Mouse (Mus musculus) stomach, embryonic 15.5 days (tissue): ENCODE data around the gene Thbs4. TPM values are rescaled to one million over a fixed set of nuclear protein-coding genes. Genes with fewer than 3 reads are reported as not detected.
A peak's percentile ranks its signal among the peaks of the same experiment; 100 is the strongest.
"Not testable (repeated sequence)": the region's sequence is repeated elsewhere in the genome, so short reads cannot be mapped to it uniquely, and the experiment has no call there.

Experiments used
- ATAC-seq: fragments of 200-750 bp; cut with Nextera tagmentation; 2 replicates; pipeline ENCODE4 v1.8.0; 2017; ENCODE audit warnings: low read depth, moderate number of reproducible peaks, moderate TSS enrichment; ENCODE audit not compliant: insufficient read depth, low FRiP score
- H3K27ac ChIP-seq: fragments of 300-500 bp; sonication (generic); 2 replicates; pipeline ENCODE4 v1.5.1; 2015; ENCODE audit warnings: mild to moderate bottlenecking, inconsistent platforms
- H3K27me3 ChIP-seq: fragments of 300-500 bp; sonication (generic); replicated peaks from 2 replicates; pipeline ENCODE4 v1.6.1; 2015; ENCODE audit warnings: inconsistent platforms
- H3K36me3 ChIP-seq: fragments of 300-500 bp; sonication (generic); 2 replicates; pipeline ENCODE4 v1.6.1; 2015; ENCODE audit warnings: inconsistent platforms
- H3K4me1 ChIP-seq: fragments of 300-500 bp; sonication (generic); 2 replicates; pipeline ENCODE4 v1.6.1; 2015; ENCODE audit warnings: inconsistent platforms
- H3K4me2 ChIP-seq: fragments of 300-500 bp; sonication (generic); 2 replicates; pipeline ENCODE4 v1.6.1; 2015; ENCODE audit warnings: mild to moderate bottlenecking, inconsistent platforms
- H3K4me3 ChIP-seq: fragments of 300-500 bp; sonication (generic); replicated peaks from 2 replicates; pipeline ENCODE4 v1.5.1; 2015; ENCODE audit warnings: inconsistent platforms
- H3K9ac ChIP-seq: fragments of 300-500 bp; sonication (generic); 2 replicates; pipeline ENCODE4 v1.6.1; 2015; ENCODE audit warnings: inconsistent platforms
- H3K9me3 ChIP-seq: fragments of 300-500 bp; sonication (generic); 2 replicates; pipeline ENCODE4 v1.6.1; 2016; ENCODE audit warnings: inconsistent platforms
- WGBS: fragments of 180-500 bp; shearing (Covaris S2); methylation state at CpG from one replicate; pipeline ENCODE4 v1.1.7; 2015; 5-methylcytosine and 5-hydroxymethylcytosine counted together
- polyA plus RNA-seq: library from polyadenylated mRNA; unstranded; fragments of >200 nt; fragmentation: Nextera tagmentation; extraction: Ambion mirVana; gene quantifications from 2 replicates; pipeline ENCODE4 v1.2.1, GENCODE M21; 2015

The Thbs4 gene
- 7.5 and 9.8 TPM in 2 replicates for polyA plus RNA-seq

DNA sequence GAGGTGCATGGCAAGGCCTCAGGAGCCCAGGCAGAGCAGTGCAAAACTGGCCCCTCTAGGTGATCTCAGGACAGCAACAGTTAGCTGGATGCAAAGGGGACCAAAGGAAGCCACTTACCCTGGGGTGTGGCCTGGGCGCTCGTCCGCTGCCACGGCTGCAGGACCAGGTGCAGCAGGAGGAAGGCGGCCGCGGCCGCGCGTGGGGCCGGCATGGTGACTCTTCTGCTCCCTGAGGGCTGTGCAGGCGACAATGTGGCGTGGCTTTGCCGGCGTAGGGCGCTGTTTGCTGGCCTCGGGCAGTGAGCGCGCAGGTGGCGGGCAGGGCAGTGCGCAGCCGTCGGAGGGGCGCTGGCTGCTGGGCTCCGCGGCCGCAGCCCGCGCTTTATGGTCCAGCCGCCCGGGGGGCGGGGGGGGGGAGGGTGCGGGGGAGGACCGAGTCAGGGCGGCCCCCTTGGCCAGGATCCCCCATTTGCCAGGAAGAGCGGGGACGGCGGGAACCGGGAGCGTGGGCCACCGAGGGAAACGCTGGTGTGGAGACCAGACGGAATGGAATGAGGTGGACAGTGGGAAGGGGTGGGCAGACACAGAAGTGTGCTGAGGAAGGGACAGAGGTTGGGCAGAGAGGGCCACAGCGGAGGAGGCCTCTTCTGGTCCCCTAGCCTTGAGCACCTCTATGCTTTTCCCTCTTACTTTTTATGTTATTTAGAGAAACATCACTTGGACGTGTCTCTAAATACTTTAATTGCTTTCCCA lies at the start of gene Thbs4:
Thbs4 (minus strand) TSS at position 357 of the 753 bp plus-strand sequence.
- WGBS: 6% methylated on average over 41 of the region's 45 CpGs

DNA sequence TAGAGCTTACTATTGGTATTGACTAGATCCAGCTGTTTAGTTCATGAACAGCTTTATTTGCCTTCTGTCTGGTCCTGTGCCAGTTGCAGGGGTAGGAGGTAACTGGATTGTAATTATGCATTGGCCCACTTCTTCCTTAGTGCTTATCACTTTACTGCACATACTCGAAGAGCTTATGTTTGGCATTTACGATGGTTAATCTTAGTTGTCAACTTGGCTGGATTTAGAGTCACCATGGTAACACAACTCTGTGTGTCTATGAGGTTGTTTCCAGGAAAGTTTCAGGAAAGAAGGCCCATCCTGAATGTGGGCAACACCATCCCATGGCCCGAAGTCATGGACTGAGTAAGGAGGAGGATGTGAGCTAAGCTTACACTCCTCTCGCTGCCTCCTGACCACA lies 38.5 kb upstream of the Thbs4 start:
- no peaks in the 10 kb centered on the region for H3K9me3 ChIP-seq
- no peaks in the 10 kb centered on the region for H3K27me3 ChIP-seq
- no peaks in the 10 kb centered on the region for H3K36me3 ChIP-seq
- ATAC-seq: no peak
- no peak overlapping the region for H3K4me2 ChIP-seq
- 0 out of 2 replicates have a peak, but pooled peaks cover 2% of the 10 kb centered on the region for H3K4me1 ChIP-seq
- H3K27ac ChIP-seq: no peak overlapping the region
- H3K9ac ChIP-seq: no peak overlapping the region
- H3K4me3 ChIP-seq: no peak overlapping the region
- 77% methylated on average over 4 of the region's 4 CpGs for WGBS

More for the DNA sequence above, at the start of gene Thbs4:
- Histone ChIP-seq H3K9ac (no peak within 1 kb of the TSS), H3K4me3 (peak within 1 kb of the TSS; percentile 39), H3K27ac (no peak within 1 kb of the TSS), H3K27me3 (peaks cover 19% of the 10 kb centered on the region), H3K36me3 (no peaks in the 10 kb centered on the region), H3K9me3 (no peaks in the 10 kb centered on the region), H3K4me1 (peaks cover 9% of the 10 kb centered on the region), H3K4me2 (peak within 1 kb of the TSS; percentile 78)
- no peak for ATAC-seq

DNA sequence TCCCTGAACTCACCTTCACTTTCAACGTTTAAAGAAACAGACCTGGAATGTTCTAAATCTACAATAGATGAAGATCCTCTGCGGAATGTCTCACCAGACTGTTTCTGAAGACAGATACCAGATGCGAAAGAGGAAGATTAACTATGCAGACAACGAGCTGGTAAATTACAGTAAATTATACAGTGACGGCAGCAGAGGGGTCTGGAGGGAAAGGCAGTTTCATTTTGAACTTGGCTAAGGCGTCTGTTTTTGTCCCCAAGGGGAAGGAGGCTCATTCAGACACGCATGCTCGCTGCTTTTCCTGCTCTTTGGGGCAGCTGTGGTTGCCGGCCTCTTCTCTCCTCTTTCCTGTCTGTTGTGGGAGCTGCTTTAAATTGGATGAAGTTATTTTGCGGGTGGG lies 34.2 kb upstream of the Thbs4 start:
- Histone ChIP-seq H3K27me3 (no peaks in the 10 kb centered on the region), H3K9ac (no peak overlapping the region), H3K9me3 (no peaks in the 10 kb centered on the region), H3K36me3 (no peaks in the 10 kb centered on the region), H3K4me1 (0 out of 2 replicates have a peak, but pooled peaks cover 2% of the 10 kb centered on the region), H3K27ac (no peak overlapping the region), H3K4me2 (peak overlapping the region; percentile 32; the same call in 1 of the 2 replicates), H3K4me3 (no peak overlapping the region)
- 43% methylated on average over 10 of the region's 10 CpGs for WGBS
- no peak for ATAC-seq

DNA sequence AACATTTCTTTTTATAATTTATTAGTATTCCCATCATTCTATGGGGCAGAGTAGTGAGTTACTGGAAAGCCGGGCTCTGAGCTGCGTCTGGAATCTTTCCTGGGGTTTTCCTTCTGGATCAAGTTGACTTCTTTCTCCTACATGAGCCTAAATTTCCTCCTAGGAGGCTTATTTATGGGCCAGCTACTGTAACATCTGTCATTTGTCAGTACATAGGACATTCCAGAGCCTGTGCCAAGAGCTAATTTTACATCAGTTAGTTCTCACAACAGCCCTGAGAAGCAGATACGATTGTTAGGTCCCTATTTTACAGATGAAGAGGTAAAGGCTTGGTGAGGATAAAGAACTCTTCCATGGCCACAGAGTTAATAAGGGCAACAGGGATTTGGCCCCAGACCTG lies 22.7 kb upstream of the Thbs4 start:
- ATAC-seq: no peak

DNA sequence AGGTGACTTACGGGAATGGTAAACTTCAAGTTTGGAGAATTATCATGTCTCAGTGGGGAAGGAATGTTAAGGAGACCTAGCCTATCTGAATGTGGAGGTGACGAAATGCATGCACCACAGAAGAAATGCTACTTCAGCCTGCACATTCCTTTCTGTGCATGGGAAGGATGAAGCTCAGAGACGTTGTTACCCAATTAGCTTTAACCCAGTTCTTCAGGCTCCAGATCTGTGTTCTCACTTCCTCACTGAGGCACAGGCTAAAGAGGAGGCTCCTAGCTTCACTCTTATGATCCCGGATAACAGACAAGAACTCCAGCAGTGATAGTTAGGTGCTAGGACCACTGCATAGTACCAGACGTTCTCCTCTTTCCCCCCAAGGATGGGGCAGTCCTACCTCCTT lies 21.7 kb upstream of the Thbs4 start:
- H3K27me3 ChIP-seq: no peaks in the 10 kb centered on the region

More for the DNA sequence above, 22.7 kb upstream of the Thbs4 start:
- no peak overlapping the region for H3K4me2 ChIP-seq
- 35% methylated on average over 3 of the region's 3 CpGs for WGBS
- H3K27me3 ChIP-seq: no peaks in the 10 kb centered on the region
- H3K9ac ChIP-seq: no peak overlapping the region
- no peak overlapping the region for H3K4me3 ChIP-seq
- no peaks in the 10 kb centered on the region for H3K9me3 ChIP-seq
- no peaks in the 10 kb centered on the region for H3K4me1 ChIP-seq
- no peaks in the 10 kb centered on the region for H3K36me3 ChIP-seq
- no peak overlapping the region for H3K27ac ChIP-seq

DNA sequence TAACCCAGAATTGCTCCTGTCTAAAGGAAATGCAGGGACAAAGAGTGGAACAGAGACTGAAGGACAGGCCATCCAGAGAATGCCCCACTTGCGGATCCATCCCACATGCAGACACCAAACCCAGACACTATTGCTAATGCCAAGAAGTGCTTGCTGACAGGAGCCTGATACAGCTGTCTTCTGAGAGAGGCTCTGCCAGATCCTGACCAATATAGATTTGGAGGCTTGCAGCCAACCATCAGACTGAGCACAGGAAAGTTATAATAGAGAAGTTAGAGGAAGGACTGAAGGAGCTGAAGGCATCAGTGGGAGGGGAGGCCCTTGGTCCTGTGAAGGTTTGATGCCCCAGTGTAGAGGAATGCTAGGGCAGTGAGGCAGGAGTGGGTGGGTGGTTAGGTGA lies 16.0 kb upstream of the Thbs4 start:
- not testable (repeated sequence) for H3K27me3 ChIP-seq

More for the DNA sequence above, 21.7 kb upstream of the Thbs4 start:
- 82% methylated on average over 5 of the region's 5 CpGs for WGBS
- Histone ChIP-seq H3K36me3 (no peaks in the 10 kb centered on the region), H3K9ac (no peak overlapping the region), H3K4me2 (no peak overlapping the region), H3K4me3 (no peak overlapping the region), H3K9me3 (no peaks in the 10 kb centered on the region), H3K27ac (no peak overlapping the region), H3K4me1 (no peaks in the 10 kb centered on the region)
- ATAC-seq: no peak

DNA sequence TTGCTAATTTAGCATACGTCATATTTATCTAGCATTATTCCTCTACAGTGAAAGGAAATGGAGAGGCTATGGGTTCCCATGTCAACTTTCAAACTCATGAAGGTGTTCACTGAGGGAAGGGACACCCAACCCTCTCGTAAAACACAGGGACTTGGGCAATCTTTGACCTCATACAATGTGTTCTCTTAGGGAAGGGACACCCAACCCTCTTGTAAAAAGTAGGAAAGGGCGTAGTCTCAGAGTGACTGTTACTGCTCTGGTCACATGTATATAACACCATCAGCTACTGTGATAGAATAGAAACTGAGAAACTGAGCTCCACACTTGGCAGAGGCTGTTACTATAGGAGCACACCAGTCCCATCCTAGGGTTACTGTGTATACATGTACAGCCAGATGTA lies 13.2 kb upstream of the Thbs4 start:
- Histone ChIP-seq H3K4me3 (no peak overlapping the region), H3K9ac (no peak overlapping the region), H3K4me1 (no peaks in the 10 kb centered on the region), H3K27ac (no peak overlapping the region), H3K27me3 (no peaks in the 10 kb centered on the region), H3K4me2 (no peak overlapping the region), H3K9me3 (no peaks in the 10 kb centered on the region), H3K36me3 (no peaks in the 10 kb centered on the region)
- ATAC-seq: no peak
- WGBS: 87% methylated on average over 3 of the region's 3 CpGs

More for the DNA sequence above, 16.0 kb upstream of the Thbs4 start:
- H3K27ac ChIP-seq, H3K36me3 ChIP-seq, ATAC-seq, H3K4me2 ChIP-seq, H3K4me1 ChIP-seq, H3K9ac ChIP-seq, H3K4me3 ChIP-seq, H3K9me3 ChIP-seq: not testable (repeated sequence)
- WGBS: 93% methylated on average over 1 of the region's 1 CpGs

DNA sequence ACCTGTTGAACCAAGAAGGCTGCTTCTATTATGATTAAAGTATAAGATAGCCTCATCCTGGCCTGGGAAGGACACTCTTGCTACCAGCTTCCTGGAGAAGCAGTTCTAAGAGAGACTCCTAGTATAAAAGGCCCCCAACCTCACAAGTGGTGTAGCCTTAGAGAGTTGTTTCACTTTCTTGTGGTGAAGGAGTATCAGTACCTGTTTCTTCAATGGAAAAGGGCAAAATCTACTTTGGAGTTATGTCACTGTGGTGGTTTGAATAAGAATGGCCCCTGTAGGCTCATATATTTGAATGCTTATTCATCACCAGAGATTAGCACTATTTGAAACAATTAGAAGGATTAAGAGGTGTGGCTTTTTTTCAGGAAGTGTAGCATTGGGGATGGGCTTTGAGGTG lies 12.2 kb upstream of the Thbs4 start:
- H3K9ac ChIP-seq: no peak overlapping the region
- H3K9me3 ChIP-seq: no peaks in the 10 kb centered on the region
- no peaks in the 10 kb centered on the region for H3K27me3 ChIP-seq
- no peaks in the 10 kb centered on the region for H3K4me1 ChIP-seq
- no peak for ATAC-seq
- no peaks in the 10 kb centered on the region for H3K36me3 ChIP-seq
- H3K27ac ChIP-seq: no peak overlapping the region
- H3K4me2 ChIP-seq: no peak overlapping the region
- H3K4me3 ChIP-seq: no peak overlapping the region

DNA sequence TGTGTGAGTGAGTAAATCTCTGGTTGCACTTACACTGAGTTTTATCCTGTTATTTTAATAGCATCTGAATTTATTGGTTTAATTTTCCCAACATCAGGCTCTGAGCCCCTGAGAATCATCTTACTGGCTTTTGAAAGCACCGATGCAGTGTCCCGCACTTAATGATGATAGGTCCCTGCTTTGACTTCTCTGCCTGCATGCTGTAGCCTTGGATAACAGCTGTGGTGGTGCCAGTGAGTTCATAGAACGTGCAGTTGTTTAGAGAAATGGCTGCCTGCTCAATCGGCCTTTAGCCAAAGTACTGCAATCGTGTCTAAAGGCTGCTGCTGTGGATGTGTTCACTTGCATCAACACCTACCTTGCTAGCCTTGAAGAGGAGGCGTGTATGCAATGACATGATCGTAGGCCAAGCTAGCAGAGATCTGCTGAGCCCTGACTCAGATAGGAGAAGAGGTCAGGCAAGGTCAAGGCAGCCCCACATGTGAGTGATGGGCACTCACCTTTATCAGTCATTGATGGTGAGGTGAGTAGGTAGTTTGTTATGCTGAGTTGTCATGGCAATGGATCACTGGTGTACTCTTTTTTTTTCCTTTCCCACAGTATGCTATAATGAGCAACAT lies 4.8 kb upstream of the Thbs4 start:
- H3K4me2 ChIP-seq: no peak overlapping the region
- WGBS: 56% methylated on average over 7 of the region's 7 CpGs
- ATAC-seq: no peak

DNA sequence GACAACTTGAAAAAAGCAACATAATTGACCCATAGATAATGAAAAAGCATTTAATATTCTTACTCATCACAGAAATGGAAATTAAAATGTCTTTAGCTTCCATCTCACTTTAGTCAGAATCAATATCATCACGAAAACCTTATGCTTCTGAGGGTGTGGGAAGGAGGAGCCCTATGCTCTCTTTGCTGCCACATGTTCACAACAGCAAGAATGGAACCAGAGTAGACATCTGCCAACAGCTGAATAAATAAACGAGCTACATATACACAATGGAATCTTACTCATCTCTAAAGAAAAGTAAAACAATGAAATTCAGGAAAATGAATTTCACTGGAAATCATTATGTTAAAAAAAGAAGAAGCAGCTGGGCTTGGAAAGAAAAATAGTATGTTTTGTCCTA lies 4.2 kb upstream of the Thbs4 start:
- Histone ChIP-seq H3K9me3 (no peaks in the 10 kb centered on the region), H3K9ac (no peak overlapping the region), H3K4me1 (peaks cover 9% of the 10 kb centered on the region), H3K4me2 (no peak overlapping the region), H3K27ac (no peak overlapping the region), H3K36me3 (no peaks in the 10 kb centered on the region), H3K27me3 (peaks cover 10% of the 10 kb centered on the region; the same call in 1 of the 2 replicates), H3K4me3 (no peak overlapping the region)
- 60% methylated on average over 2 of the region's 2 CpGs for WGBS
- ATAC-seq: no peak

More for the DNA sequence above, 4.8 kb upstream of the Thbs4 start:
- H3K36me3 ChIP-seq: no peaks in the 10 kb centered on the region
- H3K4me1 ChIP-seq: peaks cover 6% of the 10 kb centered on the region
- no peak overlapping the region for H3K9ac ChIP-seq
- no peaks in the 10 kb centered on the region for H3K9me3 ChIP-seq
- no peak overlapping the region for H3K27ac ChIP-seq
- H3K27me3 ChIP-seq: peaks cover 6% of the 10 kb centered on the region; the same call in 1 of the 2 replicates
- no peak overlapping the region for H3K4me3 ChIP-seq

DNA sequence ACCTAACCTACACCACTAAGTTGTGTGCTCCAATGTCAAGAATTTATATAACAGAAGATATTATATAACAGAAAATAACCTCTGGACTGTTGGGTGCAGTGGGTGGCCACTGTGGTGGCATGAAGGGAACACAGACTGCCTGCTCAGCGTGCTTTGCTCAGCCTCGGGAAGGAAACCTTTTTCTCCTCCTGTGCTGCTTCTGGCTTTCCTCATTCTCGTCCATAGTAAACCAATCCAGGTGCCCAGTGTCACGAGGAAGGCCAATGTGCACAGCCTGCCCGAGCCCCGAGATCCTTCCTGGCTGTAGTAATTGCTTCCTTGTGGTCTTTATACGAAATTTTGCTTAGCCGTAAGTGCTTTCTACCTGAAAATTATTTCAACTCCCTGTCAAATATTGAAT lies 982 bp downstream of the Thbs4 start:
- Histone ChIP-seq H3K4me1 (peaks cover 9% of the 10 kb centered on the region), H3K27ac (no peak overlapping the region), H3K36me3 (no peaks in the 10 kb centered on the region), H3K9ac (no peak overlapping the region), H3K4me3 (no peak overlapping the region), H3K4me2 (no peak overlapping the region), H3K9me3 (no peaks in the 10 kb centered on the region), H3K27me3 (peaks cover 19% of the 10 kb centered on the region)
- WGBS: 75% methylated on average over 8 of the region's 8 CpGs
- ATAC-seq: no peak

DNA sequence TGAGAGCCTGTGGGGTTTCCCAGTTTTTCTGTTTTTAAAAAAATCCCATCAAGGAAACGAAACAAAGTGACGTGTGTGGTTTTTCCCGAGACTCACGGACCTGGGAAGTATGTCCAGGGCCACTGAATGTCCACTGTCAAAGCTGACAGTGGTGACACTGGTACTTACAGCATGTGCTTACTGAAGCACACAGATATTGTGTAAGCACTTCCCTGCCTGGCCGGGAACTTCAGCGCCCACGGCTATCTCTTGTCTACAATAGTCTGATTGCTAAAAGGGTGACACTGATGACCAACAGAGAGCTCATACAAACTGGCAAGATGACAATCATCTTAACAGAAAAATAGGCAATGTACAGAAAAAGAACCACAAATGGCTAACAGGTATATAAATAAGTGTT lies 3.1 kb downstream of the Thbs4 start:
- Histone ChIP-seq H3K27ac (no peak overlapping the region), H3K9ac (no peak overlapping the region), H3K4me2 (no peak overlapping the region), H3K4me3 (no peak overlapping the region), H3K4me1 (peaks cover 9% of the 10 kb centered on the region), H3K36me3 (no peaks in the 10 kb centered on the region), H3K27me3 (peaks cover 19% of the 10 kb centered on the region), H3K9me3 (no peaks in the 10 kb centered on the region)
- no peak for ATAC-seq
- 84% methylated on average over 7 of the region's 7 CpGs for WGBS
